Mouse (Mus musculus) liver, embryonic 11.5 days (tissue): ENCODE measurements around the gene Gm11034. TPM values are rescaled to one million over a fixed set of nuclear protein-coding genes. Genes with fewer than 3 reads are reported as not detected.

Experiments
- ATAC-seq: fragments of 200-750 bp; cut with Nextera tagmentation; replicated peaks from 2 replicates; pipeline ENCODE4 v1.8.0; 2017; ENCODE audit warnings: moderate number of reproducible peaks, mild to moderate bottlenecking, moderate TSS enrichment, moderate library complexity; ENCODE audit not compliant: low FRiP score
- DNase-seq: peaks from one replicate; pipeline ENCODE4 v3.0.0-alpha.2; 2017; ENCODE audit warnings: low spot score
- H3K27ac ChIP-seq: fragments of 300-500 bp; sonication (generic); 2 replicates; pipeline ENCODE4 v1.5.1; 2014; ENCODE audit warnings: mild to moderate bottlenecking, low read depth, low read length, control low read depth
- H3K27me3 ChIP-seq: fragments of 300-500 bp; sonication (generic); replicated peaks from 2 replicates; pipeline ENCODE4 v1.6.1; 2014; ENCODE audit warnings: low read length, mixed read lengths; ENCODE audit not compliant: control insufficient read depth, insufficient read depth
- H3K36me3 ChIP-seq: fragments of 300-500 bp; sonication (generic); 2 replicates; pipeline ENCODE4 v1.6.1; 2014; ENCODE audit warnings: mild to moderate bottlenecking, low read length, moderate library complexity, mixed read lengths; ENCODE audit not compliant: control insufficient read depth, insufficient read depth
- H3K4me1 ChIP-seq: fragments of 300-500 bp; sonication (generic); replicated peaks from 2 replicates; pipeline ENCODE4 v1.6.1; 2014; ENCODE audit warnings: low read length, mixed read lengths; ENCODE audit not compliant: control insufficient read depth, insufficient read depth
- H3K4me2 ChIP-seq: fragments of 300-500 bp; sonication (generic); 2 replicates; pipeline ENCODE4 v1.6.1; 2014; ENCODE audit warnings: mild to moderate bottlenecking, control low read depth, moderate library complexity
- H3K4me3 ChIP-seq: fragments of 300-500 bp; sonication (generic); 2 replicates; pipeline ENCODE4 v1.5.1; 2014; ENCODE audit warnings: low read depth, low read length, control low read depth
- H3K9ac ChIP-seq: fragments of 300-500 bp; sonication (generic); 2 replicates; pipeline ENCODE4 v1.6.1; 2014; ENCODE audit warnings: low read depth, low read length, control low read depth
- H3K9me3 ChIP-seq: fragments of 300-500 bp; sonication (generic); 2 replicates; pipeline ENCODE4 v1.6.1; 2016; ENCODE audit warnings: low read length, inconsistent platforms, mixed read lengths; ENCODE audit not compliant: control insufficient read depth
- WGBS: fragments of 180-500 bp; shearing (Covaris S2); extraction: QIAGEN DNeasy Blood & Tissue Kit; methylation state at CpG from one replicate; pipeline ENCODE4 v1.1.7; 2014; 5-methylcytosine and 5-hydroxymethylcytosine counted together
- polyA plus RNA-seq: library from polyadenylated mRNA; unstranded; fragments of >200 nt; fragmentation: Nextera tagmentation; extraction: Ambion mirVana; gene quantifications from 2 replicates; pipeline ENCODE4 v1.2.1, GENCODE M21; 2014

Gene Gm11034
- polyA plus RNA-seq, result not detected in 2 replicates

DNA sequence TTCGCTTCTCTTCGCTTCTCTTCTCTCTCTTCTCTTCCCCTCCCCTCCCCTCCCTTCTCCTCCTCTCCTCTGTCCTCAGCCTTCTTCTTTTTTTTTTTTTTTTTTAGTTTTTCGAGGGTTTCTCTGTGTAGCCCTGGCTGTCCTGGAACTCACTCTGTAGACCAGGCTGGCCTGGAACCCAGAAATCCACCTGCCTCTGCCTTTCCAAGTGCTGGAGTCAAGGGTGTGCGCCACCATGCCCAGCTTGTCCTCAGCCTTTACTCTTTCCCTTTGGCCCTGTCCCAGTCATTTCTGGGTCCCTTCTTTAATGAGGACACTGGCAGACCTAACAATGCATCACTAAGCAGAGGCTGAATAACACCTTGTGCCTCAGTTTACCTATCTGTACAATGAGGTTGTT, at the start of gene Gm11034:
Gm11034 (minus strand) TSS at position 101 of the 400 bp plus-strand sequence.
- Histone ChIP-seq H3K9me3 (no peaks in the 10 kb centered on the region), H3K27ac (no peak within 1 kb of the TSS), H3K4me1 (no peaks in the 10 kb centered on the region), H3K27me3 (no peaks in the 10 kb centered on the region), H3K9ac (no peak within 1 kb of the TSS), H3K36me3 (no peaks in the 10 kb centered on the region), H3K4me2 (no peak within 1 kb of the TSS), H3K4me3 (no peak within 1 kb of the TSS)
- WGBS, result 64% methylated on average over 4 of the region's 4 CpGs
- DNase-seq, result no peak
- no peak for ATAC-seq

DNA sequence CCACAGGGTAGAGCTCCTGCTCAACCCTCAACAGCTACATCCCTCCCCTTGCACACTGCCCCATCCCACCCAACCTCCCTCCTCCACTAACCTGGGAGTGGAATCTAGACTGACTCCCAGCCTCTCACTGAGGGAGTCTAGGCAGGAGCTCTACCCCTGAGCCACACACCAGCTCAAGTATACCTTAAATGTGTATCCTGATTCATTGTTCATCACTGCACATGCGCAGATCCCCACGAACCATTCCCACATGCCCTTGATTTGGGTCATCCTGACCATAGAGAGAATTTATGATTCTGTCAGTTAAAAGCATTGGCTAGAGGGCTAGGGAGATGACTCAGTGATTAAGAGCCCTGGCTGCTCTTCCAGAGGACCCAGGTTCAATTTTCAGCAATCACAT, 49.3 kb upstream of the Gm11034 start:
- WGBS, result 78% methylated on average over 2 of the region's 2 CpGs
- no peaks in the 10 kb centered on the region for H3K9me3 ChIP-seq

DNA sequence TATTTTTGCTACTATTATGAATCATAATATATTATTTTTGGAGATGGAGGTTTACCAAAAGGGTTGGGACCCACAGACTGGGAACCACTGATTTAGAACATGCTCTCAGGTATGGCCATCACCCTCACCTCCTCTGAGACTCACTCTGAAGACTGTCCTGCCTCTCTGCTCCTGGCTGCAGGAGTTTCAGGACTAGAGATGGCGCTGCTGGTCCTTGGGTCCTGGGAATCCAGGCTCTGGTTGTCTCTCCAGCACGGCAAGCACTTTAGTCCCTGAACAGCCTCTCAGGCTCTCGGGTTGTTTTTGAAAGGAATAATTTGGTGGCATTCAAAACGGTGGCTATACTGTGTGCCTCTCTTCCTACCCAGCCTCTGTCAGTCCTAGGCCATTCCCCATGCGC, 48.4 kb upstream of the Gm11034 start:
- no peak overlapping the region for H3K4me3 ChIP-seq
- no peak for DNase-seq
- H3K4me1 ChIP-seq, result no peaks in the 10 kb centered on the region
- no peak overlapping the region for H3K9ac ChIP-seq
- no peaks in the 10 kb centered on the region for H3K9me3 ChIP-seq
- H3K27me3 ChIP-seq, result no peaks in the 10 kb centered on the region
- WGBS, result 48% methylated on average over 5 of the region's 5 CpGs
- no peak overlapping the region for H3K4me2 ChIP-seq
- no peak for ATAC-seq
- no peaks in the 10 kb centered on the region for H3K36me3 ChIP-seq
- H3K27ac ChIP-seq, result no peak overlapping the region

More for the DNA sequence above, 49.3 kb upstream of the Gm11034 start:
- Histone ChIP-seq H3K4me1 (no peaks in the 10 kb centered on the region), H3K9ac (no peak overlapping the region), H3K27me3 (no peaks in the 10 kb centered on the region), H3K27ac (no peak overlapping the region), H3K36me3 (no peaks in the 10 kb centered on the region), H3K4me3 (no peak overlapping the region), H3K4me2 (no peak overlapping the region)
- DNase-seq, result no peak
- no peak for ATAC-seq

DNA sequence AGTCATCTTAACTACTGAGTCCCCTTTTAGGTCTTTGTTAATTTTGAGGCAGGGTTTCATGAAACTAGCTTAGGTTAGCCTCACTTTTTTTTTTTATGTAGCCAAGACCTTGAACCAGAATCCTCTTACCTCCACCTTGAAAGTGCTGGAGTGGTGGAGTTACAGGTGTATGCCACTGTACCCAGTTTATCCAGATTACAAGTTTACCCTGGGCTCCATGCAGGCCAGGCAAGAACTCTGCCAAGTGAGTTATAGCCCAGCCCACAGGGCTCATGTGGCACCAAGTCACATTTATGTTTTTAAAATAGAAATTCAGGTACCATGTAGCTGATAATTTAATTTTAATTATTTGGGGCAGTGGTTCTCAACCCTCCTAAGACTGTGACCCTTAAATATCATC, 48.0 kb upstream of the Gm11034 start:
- ATAC-seq, result no peak

DNA sequence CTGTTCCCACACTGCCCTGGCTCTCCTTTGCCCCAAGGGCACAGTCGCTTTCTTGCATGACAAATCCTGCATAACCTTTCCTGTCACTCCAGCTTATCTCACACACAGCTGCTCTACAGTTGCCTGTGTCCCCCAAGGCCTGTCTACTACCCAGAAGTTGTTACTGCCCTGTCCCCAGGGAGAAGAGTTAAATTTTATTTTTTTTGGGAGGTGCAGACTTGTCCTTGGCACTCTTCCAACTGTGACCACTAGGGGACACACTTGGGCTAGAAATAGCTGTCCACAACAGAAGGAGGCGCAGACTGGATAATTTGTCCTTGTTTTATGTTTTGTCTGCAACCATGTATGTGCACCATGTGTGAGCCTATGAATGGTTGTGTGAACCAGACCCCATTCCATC, 47.6 kb upstream of the Gm11034 start:
- DNase-seq (peak; percentile 57), ATAC-seq (peak; percentile 62; the same call in 1 of the 2 replicates)
- H3K9me3 ChIP-seq, result no peaks in the 10 kb centered on the region
- no peak overlapping the region for H3K9ac ChIP-seq
- H3K4me1 ChIP-seq, result no peaks in the 10 kb centered on the region
- H3K27me3 ChIP-seq, result no peaks in the 10 kb centered on the region
- H3K36me3 ChIP-seq, result no peaks in the 10 kb centered on the region
- H3K4me3 ChIP-seq, result no peak overlapping the region
- H3K4me2 ChIP-seq, result no peak overlapping the region
- no peak overlapping the region for H3K27ac ChIP-seq
- 41% methylated on average over 2 of the region's 2 CpGs for WGBS

More for the DNA sequence above, 48.0 kb upstream of the Gm11034 start:
- no peaks in the 10 kb centered on the region for H3K36me3 ChIP-seq
- no peaks in the 10 kb centered on the region for H3K27me3 ChIP-seq
- H3K27ac ChIP-seq, result no peak overlapping the region
- H3K9me3 ChIP-seq, result no peaks in the 10 kb centered on the region
- H3K4me3 ChIP-seq, result no peak overlapping the region
- H3K9ac ChIP-seq, result no peak overlapping the region
- no peaks in the 10 kb centered on the region for H3K4me1 ChIP-seq
- DNase-seq, result no peak
- H3K4me2 ChIP-seq, result no peak overlapping the region

DNA sequence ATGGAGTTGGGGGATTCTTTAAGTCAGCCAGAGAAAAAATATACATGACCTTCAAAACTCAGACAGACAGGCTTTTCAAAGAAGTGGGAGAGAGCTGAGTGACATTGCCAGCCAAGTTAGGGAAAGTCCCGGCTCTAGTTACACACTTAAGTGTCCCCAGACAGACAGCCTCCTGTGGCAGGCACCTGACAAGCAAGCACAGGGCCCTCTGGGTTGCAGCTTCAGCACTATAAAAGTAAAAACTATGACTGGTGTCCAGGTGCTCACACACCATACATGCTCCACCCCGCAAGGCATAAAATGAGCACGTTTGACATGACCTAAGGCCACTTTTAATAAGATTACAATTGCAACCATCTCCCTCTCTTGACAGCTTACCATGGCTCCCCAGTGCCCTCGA, 47.1 kb upstream of the Gm11034 start:
- no peaks in the 10 kb centered on the region for H3K4me1 ChIP-seq
- no peaks in the 10 kb centered on the region for H3K9me3 ChIP-seq
- H3K27ac ChIP-seq, result no peak overlapping the region
- H3K9ac ChIP-seq, result no peak overlapping the region
- ATAC-seq (no peak), DNase-seq (no peak)
- H3K4me3 ChIP-seq, result no peak overlapping the region
- H3K4me2 ChIP-seq, result no peak overlapping the region
- 66% methylated on average over 4 of the region's 4 CpGs for WGBS
- no peaks in the 10 kb centered on the region for H3K27me3 ChIP-seq
- H3K36me3 ChIP-seq, result no peaks in the 10 kb centered on the region

DNA sequence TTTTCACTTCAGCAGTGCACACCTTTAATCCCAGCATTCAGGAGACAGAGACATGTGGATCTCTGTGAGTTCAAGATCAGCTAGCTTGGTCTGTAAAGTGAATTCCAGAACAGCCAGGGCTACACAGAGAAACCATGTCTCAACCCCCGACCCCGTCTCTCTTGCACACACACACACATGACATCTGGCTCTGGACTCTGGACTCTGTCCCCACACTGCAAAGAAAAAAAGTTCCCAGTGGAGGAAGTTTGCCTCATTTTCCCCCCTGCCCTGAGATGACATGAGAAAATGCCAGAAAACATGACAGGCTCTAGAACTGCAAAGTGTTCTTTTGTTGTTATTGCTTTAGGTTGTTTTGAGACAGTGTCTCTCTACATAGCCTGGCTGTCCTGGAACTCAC, 46.4 kb upstream of the Gm11034 start:
- WGBS, result 56% methylated on average over 2 of the region's 2 CpGs
- DNase-seq, result no peak

DNA sequence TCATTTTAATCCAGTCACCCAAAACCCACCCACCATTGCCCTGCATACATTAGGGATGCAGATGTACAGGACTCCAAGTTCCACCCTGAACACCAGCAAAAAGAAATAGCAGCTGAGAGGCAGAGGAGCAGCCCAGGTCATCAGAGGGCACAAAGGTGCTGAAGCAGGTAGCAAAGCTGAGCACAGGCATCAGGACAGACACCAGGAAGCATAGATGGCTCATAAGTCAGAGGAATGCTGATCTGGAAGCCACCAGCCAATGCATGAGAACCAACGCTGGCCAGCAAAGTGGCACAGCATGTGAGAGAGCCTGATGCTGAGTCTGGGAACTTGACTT, 44.4 kb upstream of the Gm11034 start:
- Histone ChIP-seq H3K27ac (no peak overlapping the region), H3K9ac (no peak overlapping the region), H3K27me3 (no peaks in the 10 kb centered on the region), H3K4me3 (no peak overlapping the region), H3K9me3 (no peaks in the 10 kb centered on the region), H3K36me3 (peaks cover 8% of the 10 kb centered on the region; the same call in 1 of the 2 replicates), H3K4me1 (no peaks in the 10 kb centered on the region), H3K4me2 (no peak overlapping the region)
- ATAC-seq (no peak), DNase-seq (no peak)
- WGBS, result 88% methylated on average over 1 of the region's 1 CpGs

More for the DNA sequence above, 46.4 kb upstream of the Gm11034 start:
- no peaks in the 10 kb centered on the region for H3K9me3 ChIP-seq
- H3K4me2 ChIP-seq, result no peak overlapping the region
- no peaks in the 10 kb centered on the region for H3K36me3 ChIP-seq
- no peaks in the 10 kb centered on the region for H3K4me1 ChIP-seq
- no peak overlapping the region for H3K27ac ChIP-seq
- H3K4me3 ChIP-seq, result no peak overlapping the region
- ATAC-seq, result no peak
- H3K27me3 ChIP-seq, result no peaks in the 10 kb centered on the region
- no peak overlapping the region for H3K9ac ChIP-seq

DNA sequence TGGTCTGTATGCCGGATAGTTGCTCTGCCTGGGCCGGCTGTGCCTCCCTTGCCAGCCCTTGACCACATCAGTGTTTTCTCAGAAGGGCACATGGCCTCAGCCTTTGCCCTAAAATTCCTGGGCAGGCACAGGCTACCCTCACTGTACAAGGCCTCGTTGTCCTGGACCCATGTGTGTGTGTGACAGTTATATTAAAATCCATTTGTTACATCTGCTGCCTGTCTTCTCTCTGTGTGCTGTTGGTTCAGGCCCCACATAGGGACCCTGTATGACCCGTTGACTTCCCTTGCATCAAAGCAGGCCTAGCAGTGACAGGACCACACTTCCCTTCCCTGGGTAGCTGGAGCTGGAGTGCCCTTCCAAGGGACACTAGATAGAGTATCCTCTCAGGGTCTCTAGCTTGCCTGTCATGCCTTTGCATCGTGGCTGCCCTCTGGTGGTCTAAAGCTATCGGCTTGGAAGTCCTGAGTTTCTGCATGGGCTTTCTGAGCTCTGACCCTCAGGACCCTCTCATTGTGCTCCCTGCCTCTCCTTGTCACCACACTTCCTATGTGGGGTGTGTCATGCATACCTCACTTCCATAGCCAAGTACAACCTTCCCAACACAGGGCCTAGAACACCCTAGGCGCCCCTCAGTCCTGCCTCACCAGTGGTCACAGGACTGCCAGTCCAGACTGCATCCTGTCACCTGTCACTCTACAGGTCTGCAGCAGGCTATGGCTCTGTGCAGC, 43.9 kb upstream of the Gm11034 start:
- WGBS, result 55% methylated on average over 7 of the region's 7 CpGs
- Histone ChIP-seq H3K4me2 (no peak overlapping the region), H3K27me3 (no peaks in the 10 kb centered on the region), H3K9me3 (no peaks in the 10 kb centered on the region), H3K4me1 (no peaks in the 10 kb centered on the region), H3K9ac (no peak overlapping the region), H3K36me3 (peaks cover 12% of the 10 kb centered on the region; the same call in 1 of the 2 replicates), H3K27ac (no peak overlapping the region), H3K4me3 (no peak overlapping the region)
- ATAC-seq (no peak), DNase-seq (no peak)
